Mouse (Mus musculus) liver, embryonic 13.5 days (tissue): ENCODE results near the gene Zfpl1. TPM values are rescaled to one million over a fixed set of nuclear protein-coding genes. Genes with fewer than 3 reads are reported as not detected.
A peak's percentile ranks its signal among the peaks of the same experiment; 100 is the strongest.

Source experiments
- ATAC-seq: fragments of 200-750 bp; cut with Nextera tagmentation; 2 replicates; pipeline ENCODE4 v1.8.0; 2017; ENCODE audit warnings: low read depth, mild to moderate bottlenecking, moderate number of reproducible peaks, moderate library complexity
- DNase-seq: peaks from one replicate; pipeline ENCODE4 v3.0.0; 2022
- H3K27ac ChIP-seq: fragments of 300-500 bp; sonication (generic); 2 replicates; pipeline ENCODE4 v1.5.1; 2015; ENCODE audit warnings: moderate library complexity, mild to moderate bottlenecking, inconsistent platforms
- H3K27me3 ChIP-seq: fragments of 300-500 bp; sonication (generic); 2 replicates; pipeline ENCODE4 v1.6.1; 2015; ENCODE audit warnings: mild to moderate bottlenecking, inconsistent platforms
- H3K36me3 ChIP-seq: fragments of 300-500 bp; sonication (generic); 2 replicates; pipeline ENCODE4 v1.6.1; 2015; ENCODE audit warnings: mild to moderate bottlenecking, inconsistent platforms
- H3K4me1 ChIP-seq: fragments of 300-500 bp; sonication (generic); replicated peaks from 2 replicates; pipeline ENCODE4 v1.6.1; 2015; ENCODE audit warnings: inconsistent platforms
- H3K4me2 ChIP-seq: fragments of 300-500 bp; sonication (generic); 2 replicates; pipeline ENCODE4 v1.6.1; 2015; ENCODE audit warnings: inconsistent platforms, mild to moderate bottlenecking, moderate library complexity
- H3K4me3 ChIP-seq: fragments of 300-500 bp; sonication (generic); replicated peaks from 2 replicates; pipeline ENCODE4 v1.5.1; 2015; ENCODE audit warnings: mild to moderate bottlenecking, inconsistent platforms
- H3K9ac ChIP-seq: fragments of 300-500 bp; sonication (generic); 2 replicates; pipeline ENCODE4 v1.6.1; 2015; ENCODE audit warnings: mild to moderate bottlenecking, inconsistent platforms
- H3K9me3 ChIP-seq: fragments of 300-500 bp; sonication (generic); replicated peaks from 2 replicates; pipeline ENCODE4 v1.6.1; 2016; ENCODE audit warnings: inconsistent platforms
- WGBS: fragments of 180-500 bp; shearing (Covaris S2); methylation state at CpG from one replicate; pipeline ENCODE4 v1.1.7; 2015; ENCODE audit not compliant: insufficient replicate concordance; 5-methylcytosine and 5-hydroxymethylcytosine counted together
- polyA plus RNA-seq: library from polyadenylated mRNA; unstranded; fragments of >200 nt; fragmentation: Nextera tagmentation; extraction: Ambion mirVana; gene quantifications from 2 replicates; pipeline ENCODE4 v1.2.1, GENCODE M21; 2015

Zfpl1 gene
- polyA plus RNA-seq, 1 experiment from 2014 or later = 22.6 TPM

DNA sequence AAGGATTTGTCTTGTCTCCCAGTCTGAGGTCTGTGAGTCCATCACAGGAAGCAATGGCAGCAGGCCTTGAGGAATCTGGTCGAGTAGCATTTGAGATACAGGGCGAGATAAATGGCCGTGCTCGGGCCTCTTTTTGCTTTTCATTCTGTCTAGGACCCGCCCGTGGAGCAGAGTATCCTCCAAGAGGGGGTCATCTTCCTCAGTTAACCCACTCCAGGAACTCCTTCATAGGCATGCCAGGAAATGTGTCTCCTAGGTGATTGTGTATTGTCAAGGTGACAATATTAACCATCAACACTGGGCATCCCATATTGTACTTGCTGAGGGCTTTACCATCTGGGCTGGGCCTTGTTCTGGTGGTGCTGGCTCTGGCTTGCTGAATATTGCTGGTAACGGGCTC lies 9.4 kb upstream of the Zfpl1 start, which contains the start of gene AC131692.1:
Gene AC131692.1 (plus strand): TSS at position 301 of the 400 bp plus-strand sequence.
- 86% methylated on average over 7 of the region's 7 CpGs for WGBS
- Histone ChIP-seq H3K36me3 (peaks cover 93% of the 10 kb centered on the region), H3K9me3 (no peaks in the 10 kb centered on the region)

DNA sequence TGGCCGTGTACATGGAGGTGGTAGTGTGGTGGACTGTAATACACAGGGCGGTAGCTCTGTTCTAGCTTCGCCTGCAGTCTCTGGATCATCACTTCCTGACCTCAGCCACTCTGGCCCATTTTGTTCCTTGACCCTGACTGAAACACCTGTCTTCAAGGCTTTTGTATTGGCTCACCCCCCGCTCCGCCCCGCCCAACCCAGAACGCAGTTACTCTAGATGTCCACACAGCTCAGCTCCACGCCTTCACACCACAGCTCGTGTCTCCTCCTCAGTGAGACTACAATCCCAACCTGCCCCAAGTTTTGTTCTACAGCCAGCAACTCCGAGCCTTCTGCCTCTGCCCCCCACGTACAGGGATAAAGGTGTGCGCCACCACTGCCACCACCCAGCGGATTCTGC lies 4.1 kb upstream of the Zfpl1 start:
- peaks cover 80% of the 10 kb centered on the region for H3K36me3 ChIP-seq
- no peaks in the 10 kb centered on the region for H3K27me3 ChIP-seq
- no peak overlapping the region for H3K4me3 ChIP-seq
- no peak overlapping the region for H3K4me2 ChIP-seq
- peaks cover 34% of the 10 kb centered on the region for H3K4me1 ChIP-seq
- H3K9ac ChIP-seq = no peak overlapping the region
- 92% methylated on average over 13 of the region's 13 CpGs for WGBS
- ATAC-seq (no peak), DNase-seq (no peak)
- no peaks in the 10 kb centered on the region for H3K9me3 ChIP-seq
- H3K27ac ChIP-seq = no peak overlapping the region

More for the DNA sequence above, 9.4 kb upstream of the Zfpl1 start, which contains the start of gene AC131692.1:
- DNase-seq (no peak), ATAC-seq (no peak)
- no peaks in the 10 kb centered on the region; the same call in 1 of the 2 replicates for H3K4me1 ChIP-seq
- no peak within 1 kb of the TSS for H3K9ac ChIP-seq
- H3K27me3 ChIP-seq = no peaks in the 10 kb centered on the region
- H3K27ac ChIP-seq = no peak within 1 kb of the TSS
- no peak within 1 kb of the TSS for H3K4me2 ChIP-seq
- no peak within 1 kb of the TSS for H3K4me3 ChIP-seq

DNA sequence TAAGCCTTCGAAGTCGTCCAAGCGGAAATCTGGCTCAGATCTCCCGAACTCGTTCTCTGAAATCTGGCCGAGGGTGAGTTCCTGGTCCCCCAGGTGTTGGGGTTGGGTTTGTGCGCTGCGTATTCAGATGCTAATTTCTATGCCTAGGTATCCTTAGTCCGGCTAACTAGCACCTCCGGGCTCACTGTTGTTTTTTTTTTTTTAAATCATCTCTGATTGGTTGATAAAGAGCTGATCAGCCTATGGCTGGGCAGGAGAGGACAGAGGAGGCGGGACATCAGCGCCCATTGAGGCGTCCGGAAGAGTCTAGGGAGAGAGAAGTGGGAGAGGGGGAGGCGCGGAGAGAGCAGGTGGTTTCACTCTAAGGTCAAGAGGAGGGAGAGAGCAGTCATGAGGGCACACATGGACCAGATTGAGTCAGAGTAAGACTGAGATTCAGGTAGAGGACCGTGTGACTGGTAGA lies 692 bp upstream of the Zfpl1 start:
- Histone ChIP-seq H3K27ac (peak overlapping the region; percentile 94), H3K9ac (peak overlapping the region; percentile 91), H3K27me3 (no peaks in the 10 kb centered on the region), H3K4me2 (peak overlapping the region; percentile 92), H3K4me3 (peak overlapping the region; percentile 82), H3K9me3 (no peaks in the 10 kb centered on the region), H3K36me3 (peaks cover 67% of the 10 kb centered on the region), H3K4me1 (peaks cover 45% of the 10 kb centered on the region)
- WGBS = under 1% methylated on average over 17 of the region's 17 CpGs
- peak; percentile 78 for ATAC-seq
- DNase-seq = peak; percentile 74

DNA sequence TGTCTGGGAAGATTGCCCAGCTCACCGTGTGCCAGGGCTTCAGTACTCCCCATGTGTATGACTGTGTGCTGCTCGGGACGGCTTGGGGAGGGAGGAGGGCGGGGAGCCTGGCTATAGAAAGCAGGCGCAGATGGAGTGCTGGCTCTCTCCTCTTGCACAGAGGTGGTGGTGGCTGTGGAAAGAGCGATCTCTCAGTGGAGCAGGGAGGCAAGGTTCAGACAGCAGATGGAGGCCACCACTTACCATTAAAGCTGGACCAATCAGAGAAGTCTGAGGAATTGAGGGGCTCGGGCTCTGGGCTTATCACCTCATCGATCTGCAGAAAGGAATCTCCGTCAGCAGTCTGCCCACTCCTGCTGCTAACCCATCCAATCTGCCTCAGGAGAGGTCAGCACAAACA lies 2.6 kb downstream of the Zfpl1 start, which contains the start of gene Gm28374:
Gene Gm28374 (minus strand): TSS at position 101 of the 400 bp plus-strand sequence.
- Histone ChIP-seq H3K4me1 (peaks cover 42% of the 10 kb centered on the region), H3K9me3 (no peaks in the 10 kb centered on the region), H3K4me3 (no peak within 1 kb of the TSS; the same call in 1 of the 2 replicates), H3K36me3 (peaks cover 43% of the 10 kb centered on the region), H3K27ac (no peak within 1 kb of the TSS), H3K4me2 (0 out of 2 replicates have a peak within 1 kb of the TSS, but pooled peaks have one; percentile 80), H3K9ac (no peak within 1 kb of the TSS), H3K27me3 (no peaks in the 10 kb centered on the region)
- ATAC-seq = no peak
- WGBS = 78% methylated on average over 9 of the region's 9 CpGs
- no peak for DNase-seq

DNA sequence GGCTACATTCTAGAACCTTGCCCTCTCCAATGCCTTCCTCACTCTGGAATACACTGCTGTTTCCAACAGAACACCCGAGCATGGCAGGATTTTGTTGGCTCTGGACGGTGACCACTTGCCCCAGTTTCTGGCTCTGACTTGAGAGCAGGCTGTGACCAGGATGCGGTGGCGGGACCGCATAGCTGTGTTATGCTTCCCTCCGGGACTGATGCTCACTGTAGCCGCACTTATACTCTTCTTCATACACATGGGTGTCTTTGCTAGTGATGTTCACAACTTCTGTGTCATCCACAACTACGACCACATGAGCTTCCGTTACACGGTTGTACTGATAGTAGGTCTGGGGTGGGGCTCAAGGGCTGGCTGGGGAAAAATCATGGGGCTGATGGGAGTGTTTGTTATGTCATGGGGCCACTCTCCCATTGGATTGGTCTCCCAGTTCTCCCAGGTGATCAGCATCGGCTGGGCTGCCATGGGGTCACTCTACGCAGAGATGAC lies 4.7 kb downstream of the Zfpl1 start, which contains the start of gene Tmem262:
Gene Tmem262 (plus strand): TSS at position 51 of the 498 bp plus-strand sequence.
- H3K36me3 ChIP-seq = peaks cover 30% of the 10 kb centered on the region
- H3K27ac ChIP-seq = no peak within 1 kb of the TSS
- H3K9me3 ChIP-seq = no peaks in the 10 kb centered on the region
- no peak for DNase-seq
- ATAC-seq = no peak
- no peaks in the 10 kb centered on the region for H3K27me3 ChIP-seq
- 78% methylated on average over 12 of the region's 12 CpGs for WGBS
- no peak within 1 kb of the TSS for H3K4me2 ChIP-seq
- no peak within 1 kb of the TSS for H3K4me3 ChIP-seq
- H3K9ac ChIP-seq = no peak within 1 kb of the TSS
- peaks cover 39% of the 10 kb centered on the region for H3K4me1 ChIP-seq

DNA sequence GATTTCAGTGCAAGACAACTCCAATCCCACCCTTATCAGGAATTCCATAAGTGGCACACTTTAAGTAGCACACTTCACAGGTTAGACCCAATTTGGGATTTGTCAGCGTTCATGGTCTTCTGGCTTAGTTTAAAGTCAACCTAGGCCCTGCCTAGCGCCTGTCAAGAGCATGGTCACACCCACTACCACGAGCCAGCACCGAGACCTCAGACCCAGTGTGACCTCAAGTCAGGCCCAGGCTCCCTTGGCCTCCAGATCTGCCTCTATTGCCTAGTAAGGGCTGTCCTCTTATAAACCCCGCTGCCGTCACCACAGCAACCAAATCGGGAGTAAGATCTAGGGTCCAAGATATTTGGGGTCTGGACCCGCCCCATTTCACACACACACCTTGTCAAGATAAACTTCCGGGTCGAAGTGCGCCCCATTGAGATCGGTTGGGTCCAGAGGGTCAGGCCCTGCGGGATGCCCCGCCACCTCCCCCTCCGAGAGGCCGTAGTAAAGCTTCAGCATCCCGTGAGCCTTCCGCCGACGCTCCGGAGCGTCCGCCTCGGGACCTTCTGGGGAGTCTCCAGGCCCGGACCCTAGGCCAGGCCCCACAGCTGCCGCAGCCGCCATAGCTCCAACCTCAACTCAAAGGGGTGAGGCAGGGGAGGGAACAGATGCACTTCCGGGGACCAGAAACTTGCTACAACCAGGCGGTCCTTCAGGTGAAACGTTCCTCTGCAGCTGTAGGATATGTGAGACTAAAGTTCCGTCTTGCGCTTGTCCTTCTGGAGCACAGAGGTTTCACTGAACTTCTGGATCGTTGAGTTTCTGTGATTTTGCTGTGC lies 8.0 kb downstream of the Zfpl1 start, which contains the start of gene Vps51:
Gene Vps51 (minus strand): TSS at position 668 of the 830 bp plus-strand sequence.
- H3K9ac ChIP-seq = peak within 1 kb of the TSS; percentile 84
- peaks cover 35% of the 10 kb centered on the region for H3K36me3 ChIP-seq
- H3K27me3 ChIP-seq = no peaks in the 10 kb centered on the region
- no peaks in the 10 kb centered on the region for H3K9me3 ChIP-seq
- peaks cover 32% of the 10 kb centered on the region for H3K4me1 ChIP-seq
- H3K4me2 ChIP-seq = peak within 1 kb of the TSS; percentile 92
- ATAC-seq (peak; percentile 86), DNase-seq (peak; percentile 77)
- H3K27ac ChIP-seq = peak within 1 kb of the TSS; percentile 78
- H3K4me3 ChIP-seq = peak within 1 kb of the TSS; percentile 87
- under 1% methylated on average over 33 of the region's 33 CpGs for WGBS

DNA sequence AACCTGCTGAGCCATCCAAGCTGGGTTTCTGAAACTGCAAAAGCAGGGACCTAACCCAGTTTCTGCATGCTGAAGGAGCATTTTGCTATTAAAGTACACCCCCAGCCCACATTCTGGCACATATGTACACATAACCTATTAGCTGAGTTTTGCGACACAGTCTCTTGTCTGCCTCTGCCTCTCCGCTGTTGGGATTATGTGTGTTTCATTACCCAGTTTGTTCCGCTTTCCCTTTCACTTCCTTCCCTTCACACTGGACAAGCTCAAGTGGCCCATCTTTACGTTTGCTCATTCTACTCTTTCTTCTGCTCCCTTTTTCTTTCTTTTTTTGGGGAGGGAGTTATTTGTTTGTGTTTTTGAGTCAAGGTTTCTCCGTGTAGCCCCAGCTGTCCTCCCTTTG lies 10.9 kb downstream of the Zfpl1 start:
- Histone ChIP-seq H3K4me2 (no peak overlapping the region), H3K4me3 (no peak overlapping the region), H3K27ac (no peak overlapping the region), H3K36me3 (peaks cover 40% of the 10 kb centered on the region), H3K9ac (no peak overlapping the region), H3K4me1 (peaks cover 34% of the 10 kb centered on the region), H3K27me3 (no peaks in the 10 kb centered on the region), H3K9me3 (no peaks in the 10 kb centered on the region)
- 74% methylated on average over 5 of the region's 5 CpGs for WGBS
- ATAC-seq (no peak), DNase-seq (no peak)

DNA sequence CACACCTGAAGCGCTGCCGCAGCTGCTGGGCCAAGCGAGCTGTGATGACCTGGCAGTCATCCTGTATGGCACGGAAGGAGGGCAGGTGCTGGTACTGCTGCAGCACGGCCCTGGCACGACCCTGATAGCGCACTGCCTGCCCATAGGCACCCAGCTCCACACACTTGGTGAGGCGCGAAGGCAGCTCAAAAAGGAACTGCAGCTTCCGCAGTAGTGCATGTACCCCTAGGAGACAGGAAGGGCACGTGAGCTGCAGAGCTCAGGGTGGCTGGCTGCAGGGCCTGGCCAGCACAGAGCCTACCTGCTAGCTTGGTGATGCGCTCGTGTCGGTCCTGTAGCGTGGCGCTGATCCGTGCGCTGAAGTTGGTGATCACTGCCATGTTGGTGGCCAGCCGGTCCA lies 13.5 kb downstream of the Zfpl1 start:
- peaks cover 44% of the 10 kb centered on the region for H3K36me3 ChIP-seq
- H3K27ac ChIP-seq = no peak overlapping the region
- H3K9ac ChIP-seq = no peak overlapping the region
- H3K9me3 ChIP-seq = no peaks in the 10 kb centered on the region
- no peak overlapping the region for H3K4me3 ChIP-seq
- no peaks in the 10 kb centered on the region for H3K27me3 ChIP-seq
- no peak for DNase-seq
- no peak for ATAC-seq
- H3K4me1 ChIP-seq = peaks cover 44% of the 10 kb centered on the region
- no peak overlapping the region for H3K4me2 ChIP-seq
- WGBS = 87% methylated on average over 19 of the region's 19 CpGs

DNA sequence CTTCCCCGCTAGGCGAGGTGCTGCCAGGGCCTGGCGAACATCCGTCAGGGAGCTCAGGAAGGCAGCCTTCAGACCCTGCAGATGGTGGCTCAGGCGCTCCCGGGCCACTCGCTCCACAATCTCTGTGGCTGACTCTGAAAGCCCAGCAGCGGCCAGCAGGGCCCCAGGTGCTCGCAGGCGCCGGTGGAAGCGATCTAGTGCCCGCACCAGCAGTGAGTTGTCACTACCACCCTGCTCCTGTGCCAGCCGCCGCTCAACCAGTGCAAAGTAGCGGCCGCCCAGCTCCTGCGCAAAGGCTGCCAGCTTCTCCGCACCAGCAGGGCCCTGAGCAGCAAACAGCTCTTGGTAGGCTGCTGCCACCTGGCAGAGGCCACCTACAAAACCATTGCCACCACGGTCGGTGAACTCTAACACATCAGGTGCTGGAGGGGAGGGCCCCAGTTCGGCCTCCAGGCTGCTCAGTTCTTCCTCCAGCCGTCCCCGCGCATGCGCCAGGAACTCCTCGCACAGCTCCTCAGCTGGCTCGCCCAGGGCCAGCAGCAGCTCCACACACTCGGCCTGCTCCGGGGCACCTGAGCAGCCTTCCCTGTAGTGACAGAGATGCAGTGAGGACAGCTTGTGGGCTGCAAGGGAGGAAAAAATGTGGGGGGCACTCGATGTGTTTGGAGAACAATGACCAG lies 14.0 kb downstream of the Zfpl1 start:
- Histone ChIP-seq H3K27ac (no peak overlapping the region), H3K4me1 (peaks cover 42% of the 10 kb centered on the region)

DNA sequence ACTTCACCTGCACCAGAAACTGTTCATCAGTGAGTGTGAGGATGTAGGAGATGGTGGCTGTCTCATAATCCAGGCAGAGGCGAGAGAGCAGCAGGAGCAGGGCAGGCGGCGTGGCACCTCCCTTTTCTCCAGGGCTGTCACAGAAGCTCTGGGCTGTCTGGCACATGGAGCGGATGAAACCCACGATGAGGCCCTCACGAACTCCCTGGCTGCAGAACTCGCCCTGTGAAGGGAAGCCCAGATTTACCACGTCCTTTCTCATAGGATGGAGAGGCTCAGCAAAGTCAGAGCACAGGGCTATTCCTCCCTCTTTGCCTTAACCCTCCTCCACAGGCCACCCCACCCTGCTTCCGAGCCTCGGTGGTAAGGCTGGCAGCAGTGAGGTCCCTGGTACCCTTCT lies 14.9 kb downstream of the Zfpl1 start:
- Histone ChIP-seq H3K4me2 (no peak overlapping the region), H3K27ac (no peak overlapping the region), H3K36me3 (peaks cover 42% of the 10 kb centered on the region), H3K9ac (no peak overlapping the region), H3K4me1 (peaks cover 39% of the 10 kb centered on the region), H3K9me3 (no peaks in the 10 kb centered on the region), H3K27me3 (no peaks in the 10 kb centered on the region), H3K4me3 (no peak overlapping the region)
- 83% methylated on average over 10 of the region's 10 CpGs for WGBS
- DNase-seq (no peak), ATAC-seq (no peak)

More for the DNA sequence above, 14.0 kb downstream of the Zfpl1 start:
- Histone ChIP-seq H3K9ac (no peak overlapping the region), H3K36me3 (peaks cover 44% of the 10 kb centered on the region), H3K4me3 (no peak overlapping the region), H3K9me3 (no peaks in the 10 kb centered on the region), H3K27me3 (no peaks in the 10 kb centered on the region), H3K4me2 (no peak overlapping the region)
- DNase-seq (no peak), ATAC-seq (no peak)
- WGBS = 88% methylated on average over 31 of the region's 31 CpGs

DNA sequence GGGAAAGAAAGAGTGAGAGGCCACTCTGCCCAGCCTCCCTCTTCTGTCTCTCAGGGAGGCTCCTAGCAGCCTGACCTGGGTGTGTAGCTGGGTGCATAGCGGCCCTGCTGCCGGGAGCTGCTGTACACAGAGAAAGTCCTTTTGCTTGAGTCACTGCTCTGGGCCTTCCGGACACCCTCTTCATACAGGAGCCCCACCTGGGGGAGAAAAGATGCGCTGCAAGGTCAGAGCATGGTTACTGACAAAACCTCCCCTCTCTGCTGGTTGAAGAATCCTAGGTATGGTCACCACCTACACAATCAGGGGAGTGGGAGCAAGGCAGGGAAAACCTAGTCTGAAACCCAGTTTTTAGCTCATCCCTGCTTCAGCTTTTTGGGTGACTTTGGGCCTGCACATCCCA lies 15.8 kb downstream of the Zfpl1 start:
- H3K9ac ChIP-seq = no peak overlapping the region
- WGBS = 72% methylated on average over 4 of the region's 4 CpGs
- no peaks in the 10 kb centered on the region for H3K9me3 ChIP-seq
- H3K36me3 ChIP-seq = peaks cover 35% of the 10 kb centered on the region
- ATAC-seq (no peak), DNase-seq (no peak)
- H3K4me2 ChIP-seq = no peak overlapping the region
- H3K27ac ChIP-seq = peak overlapping the region; percentile 40; the same call in 1 of the 2 replicates
- H3K4me3 ChIP-seq = no peak overlapping the region
- peaks cover 36% of the 10 kb centered on the region for H3K4me1 ChIP-seq
- H3K27me3 ChIP-seq = no peaks in the 10 kb centered on the region
